Mouse (Mus musculus): ENCODE results near the gene Kif5a. TPM values are rescaled to one million over a fixed set of nuclear protein-coding genes. Genes with fewer than 3 reads are reported as not detected.

The Kif5a gene
- total RNA-seq, 4 experiments from 2014 or later: 1,113 to 1,308 (median 1,238) TPM

DNA sequence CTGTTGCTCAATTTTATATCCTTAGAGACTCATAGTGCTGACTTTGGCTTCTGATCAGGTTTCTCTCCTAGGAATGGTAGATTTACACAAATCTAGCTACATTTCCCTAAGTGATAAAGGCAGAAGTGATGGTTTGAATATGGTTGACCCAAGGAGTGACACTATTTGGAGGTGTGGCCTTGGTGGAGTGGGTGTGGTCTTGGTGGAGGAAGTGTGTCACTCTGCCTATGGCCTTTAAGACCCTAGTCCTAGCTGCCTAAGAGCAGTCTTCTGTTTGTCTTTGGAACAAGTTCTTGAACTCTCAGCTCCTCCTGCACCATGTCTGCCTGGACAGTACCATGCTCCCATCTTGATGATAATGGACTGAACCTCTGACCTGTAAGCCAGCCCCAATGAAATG is 46.0 kb downstream of the Kif5a start:
- no peak for DNase-seq (ENCODE audit: low spot score in 2 of 2)

GRCm38 (mm10) chr10:127216456-127216855 is 46.7 kb downstream of the Kif5a start:
- no peak for DNase-seq (ENCODE audit: low spot score in 2 of 2)

DNA sequence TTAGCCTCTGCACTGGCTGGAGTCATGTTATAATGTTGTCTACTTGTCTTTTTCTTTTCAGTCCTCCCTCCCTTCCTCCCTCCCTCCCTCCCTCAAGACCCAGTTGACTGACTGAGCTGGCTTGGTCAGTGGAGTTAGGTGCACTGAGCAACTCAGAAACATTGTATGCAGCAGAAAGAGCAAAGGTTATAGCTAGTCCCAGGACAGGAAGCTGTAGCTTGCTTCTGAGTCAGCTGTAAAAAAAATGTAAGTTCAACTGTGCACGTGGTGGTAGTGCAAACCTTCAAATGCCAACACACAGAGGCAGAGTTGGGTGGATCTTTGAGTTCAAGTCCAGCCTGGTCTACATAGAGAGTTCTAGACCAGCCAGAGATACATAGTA is 48.7 kb downstream of the Kif5a start:
- DNase-seq (ENCODE audit: low spot score in 2 of 2): no peak

GRCm38 (mm10) chr10:127213704-127214421 is 49.3 kb downstream of the Kif5a start:
- DNase-seq (ENCODE audit: low spot score in 2 of 2): no peak

DNA sequence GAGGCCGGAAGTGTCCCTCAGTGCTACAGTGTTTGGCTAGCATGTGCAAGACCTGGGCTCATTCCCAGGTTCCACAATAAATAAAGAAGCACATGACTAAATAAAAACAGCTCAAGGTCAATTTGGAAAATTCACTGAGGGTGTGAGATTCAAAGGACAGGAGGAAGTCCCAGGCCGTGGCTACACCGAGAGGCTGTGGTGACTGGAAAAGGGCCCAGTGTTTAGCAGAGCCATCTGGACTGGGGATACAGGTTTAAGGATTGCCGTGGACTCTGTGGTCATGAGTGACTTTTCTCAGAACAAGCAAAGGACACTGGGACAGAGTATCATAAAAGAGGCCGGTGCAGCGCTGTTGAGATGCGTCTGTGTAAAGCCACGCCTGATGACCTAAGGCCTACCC is 49.9 kb downstream of the Kif5a start:
- no peak for DNase-seq (ENCODE audit: low spot score in 2 of 2)

DNA sequence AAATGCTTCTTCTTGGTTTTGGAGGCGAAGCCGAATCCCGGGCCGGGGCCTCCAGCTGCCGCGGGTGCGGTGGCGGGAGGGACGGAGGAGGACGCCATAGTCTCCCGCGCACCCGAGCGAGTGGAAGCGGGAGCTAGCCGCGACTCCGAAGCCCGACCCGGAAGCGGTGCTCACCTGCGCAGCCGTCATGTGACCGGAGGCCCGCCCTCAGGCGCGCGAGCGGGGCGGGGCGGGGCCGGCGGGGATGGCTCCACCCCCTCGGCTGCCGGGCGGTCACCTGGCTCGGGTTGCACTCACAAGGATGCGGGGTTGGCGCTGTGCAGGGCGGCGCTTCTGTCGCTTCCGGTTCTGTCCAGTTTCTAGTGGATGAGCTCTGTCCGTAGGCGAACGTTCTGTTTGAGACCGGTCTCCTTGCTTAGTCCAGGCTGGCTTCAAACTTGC is 51.7 kb downstream of the Kif5a start, which contains the start of gene Pip4k2c:
Gene Pip4k2c, minus strand, starts transcription at position 172 of the 441 bp plus-strand sequence.
- DNase-seq (ENCODE audit: low spot score in 2 of 2): peak; percentile 80 to 93

DNA sequence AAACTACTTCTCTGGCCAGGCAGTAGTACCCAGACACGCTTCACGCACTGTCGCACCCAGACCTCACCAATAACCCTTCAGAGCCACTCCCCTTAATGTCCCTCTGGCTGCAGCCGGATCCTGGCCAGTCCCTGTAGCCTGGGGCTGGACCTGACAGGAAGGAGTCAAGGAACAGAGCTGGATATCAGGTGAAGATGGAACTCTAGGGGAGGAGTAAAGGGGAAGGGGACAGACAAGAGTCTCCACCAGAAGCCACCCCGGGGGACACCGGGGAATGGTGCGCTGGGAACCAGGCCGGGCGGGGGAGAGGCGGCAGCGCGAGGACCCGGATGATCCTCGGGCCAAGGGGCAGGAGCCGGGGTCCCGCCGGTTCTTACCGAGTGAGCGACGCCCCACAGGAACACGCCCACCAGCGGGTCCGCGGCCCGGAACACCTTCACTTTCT is 52.2 kb downstream of the Kif5a start:
- no peak for DNase-seq (ENCODE audit: low spot score in 2 of 2)

- DNase-seq (ENCODE audit: low spot score in 2 of 2): no peak
These were observed 53.1 kb downstream of the Kif5a start for GRCm38 (mm10) chr10:127209928-127210570.

- DNase-seq (ENCODE audit: low spot score in 2 of 2): peak in 1 of 2 experiments; percentile 69
These were observed 54.2 kb downstream of the Kif5a start for GRCm38 (mm10) chr10:127208921-127209320.

DNA sequence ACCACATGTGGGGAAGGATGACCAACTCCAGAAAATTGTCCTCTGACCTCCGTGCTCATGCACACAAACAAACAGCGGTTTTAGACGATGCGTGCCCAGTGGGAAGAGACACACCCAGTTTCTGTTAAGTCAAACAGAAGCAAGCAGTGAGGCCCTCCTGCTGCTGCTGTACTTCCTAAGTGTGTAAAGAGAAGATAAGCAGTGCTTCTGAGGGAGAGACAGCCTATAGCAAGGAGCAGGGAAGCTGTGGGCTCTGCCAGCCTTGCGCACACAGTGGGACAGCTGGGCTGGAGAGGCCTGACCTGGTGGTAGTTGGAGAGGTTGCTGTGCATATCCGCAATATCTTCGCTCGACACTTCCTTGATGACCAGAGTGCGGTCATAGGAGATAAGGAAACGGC is 57.8 kb downstream of the Kif5a start:
- DNase-seq (ENCODE audit: low spot score in 2 of 2): no peak

GRCm38 (mm10) chr10:127204589-127204988 is 58.6 kb downstream of the Kif5a start:
- no peak for DNase-seq (ENCODE audit: low spot score in 2 of 2)

DNA sequence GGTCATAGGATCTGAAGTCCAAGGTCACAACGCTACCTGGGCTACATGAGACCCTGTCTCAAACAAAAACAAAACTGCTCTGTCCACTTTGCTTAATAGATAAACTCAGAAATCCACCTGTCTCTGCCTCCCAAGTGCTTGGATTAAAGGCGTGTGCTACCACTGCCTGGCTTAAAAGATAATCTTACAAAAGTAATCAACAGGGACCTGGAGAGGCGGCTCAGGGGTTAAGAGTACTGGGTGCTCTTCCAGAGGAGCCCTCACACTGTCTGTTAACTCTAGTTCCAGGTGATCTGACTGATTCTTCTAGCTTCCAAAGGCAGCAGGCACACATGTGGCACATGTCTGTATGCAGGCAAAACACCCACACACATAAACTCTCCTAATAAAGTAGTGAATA is 60.0 kb downstream of the Kif5a start:
- no peak for DNase-seq (ENCODE audit: low spot score in 2 of 2)

DNA sequence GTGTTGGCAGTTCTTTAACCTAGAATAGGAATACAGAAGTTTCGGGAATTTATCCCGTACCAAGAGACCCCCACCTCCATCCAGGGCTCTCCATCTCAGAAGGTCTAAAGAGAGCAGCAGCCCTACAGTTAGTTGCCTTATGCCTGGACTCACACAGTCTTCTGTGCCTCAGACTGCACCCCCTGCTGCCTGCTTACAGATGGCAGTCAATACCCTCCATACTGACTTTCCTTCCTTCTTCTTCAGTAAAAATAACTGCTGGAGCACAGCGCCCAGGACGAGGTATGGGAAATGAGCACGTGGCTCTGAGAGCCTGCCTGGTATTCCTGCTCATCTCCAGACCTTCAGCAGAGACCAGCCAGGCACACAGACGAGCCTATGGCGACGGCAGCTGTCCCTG is 62.9 kb downstream of the Kif5a start:
- DNase-seq (ENCODE audit: low spot score in 2 of 2): no peak

- no peak for DNase-seq (ENCODE audit: low spot score in 2 of 2)
These were observed 63.7 kb downstream of the Kif5a start for GRCm38 (mm10) chr10:127199474-127199873.

GRCm38 (mm10) chr10:127199068-127199467 is 64.1 kb downstream of the Kif5a start:
- no peak for DNase-seq (ENCODE audit: low spot score in 2 of 2)

GRCm38 (mm10) chr10:127198492-127198891 is 64.7 kb downstream of the Kif5a start:
- no peak for DNase-seq (ENCODE audit: low spot score in 2 of 2)

- peak in 1 of 2 experiments; percentile 49 for DNase-seq (ENCODE audit: low spot score in 2 of 2)
These were observed 65.5 kb downstream of the Kif5a start for GRCm38 (mm10) chr10:127197505-127198110.

GRCm38 (mm10) chr10:127197104-127197503 is 66.0 kb downstream of the Kif5a start:
- DNase-seq (ENCODE audit: low spot score in 2 of 2): no peak

GRCm38 (mm10) chr10:127196392-127196791 is 66.8 kb downstream of the Kif5a start:
- DNase-seq (ENCODE audit: low spot score in 2 of 2): peak in 1 of 2 experiments; percentile 67

- peak in 1 of 2 experiments; percentile 52 for DNase-seq (ENCODE audit: low spot score in 2 of 2)
These were observed 67.6 kb downstream of the Kif5a start, which contains the start of gene Dtx3 for GRCm38 (mm10) chr10:127195328-127196129. Gene Dtx3, minus strand, starts transcription at chr10:127195728.
